Mouse (Mus musculus) G1E (cell line): ENCODE measurements around the gene 2010300C02Rik.

ENCODE experiments used
- CTCF ChIP-seq: IDR thresholded peaks from 2 replicates; pipeline ENCODE4 v1.5.1; 2012; ENCODE audit warnings: low read depth, low read length, inconsistent platforms, mixed read lengths
- GATA1 ChIP-seq: IDR thresholded peaks from 2 replicates; pipeline ENCODE4 v1.6.1; 2012; ENCODE audit warnings: borderline replicate concordance, low read length, inconsistent platforms, mixed read lengths
- GATA2 ChIP-seq: IDR thresholded peaks from 2 replicates; pipeline ENCODE4 v1.6.1; 2012; ENCODE audit warnings: low read depth, low read length, inconsistent platforms, borderline replicate concordance
- POLR2AphosphoS5 ChIP-seq: IDR thresholded peaks from 2 replicates; pipeline ENCODE4 v1.6.1; 2012; ENCODE audit warnings: low read depth, low read length, inconsistent platforms; ENCODE audit not compliant: insufficient replicate concordance
- TAL1 ChIP-seq: conservative IDR thresholded peaks from 2 replicates; pipeline ENCODE4 v1.6.1; 2012; ENCODE audit warnings: low read depth, low read length, inconsistent platforms, mixed read lengths

- TF ChIP-seq CTCF (no peak), GATA2 (no peak), TAL1 (no peak), GATA1 (no peak), POLR2AphosphoS5 (no peak)
Measured at GRCm38 (mm10) chr1:37687515-37687914, 32.4 kb downstream of the 2010300C02Rik start.
